Mouse (Mus musculus) bone marrow, adult 2 months (tissue): ENCODE data around the gene Nap1l4. TPM values are rescaled to one million over a fixed set of nuclear protein-coding genes. Genes with fewer than 3 reads are reported as not detected.
"Not testable (repeated sequence)": the region's sequence is repeated elsewhere in the genome, so short reads cannot be mapped to it uniquely, and the experiment has no call there.

ENCODE experiments used
- H3K27ac ChIP-seq: fragments of 200-500 bp; 2 replicates; pipeline ENCODE4 v1.5.1; 2012; ENCODE audit warnings: low read depth, mild to moderate bottlenecking, control low read depth, inconsistent platforms, low read length; ENCODE audit not compliant: control insufficient read depth, poor library complexity, insufficient read depth
- H3K4me1 ChIP-seq: fragments of 200-500 bp; 2 replicates; pipeline ENCODE4 v1.6.1; 2011; ENCODE audit warnings: low read length; ENCODE audit not compliant: control insufficient read depth, insufficient read depth
- H3K4me3 ChIP-seq: fragments of 200-500 bp; replicated peaks from 2 replicates; pipeline ENCODE3; 2011; ENCODE audit warnings: mild to moderate bottlenecking, low read depth, low read length, control low read depth; ENCODE audit not compliant: control insufficient read depth
- CTCF ChIP-seq: fragments of 200-500 bp; IDR thresholded peaks from 2 replicates; pipeline ENCODE4 v1.5.1; 2011; ENCODE audit warnings: low read length, control low read depth; ENCODE audit not compliant: control insufficient read depth, insufficient read depth
- POLR2A ChIP-seq: fragments of 200-500 bp; IDR thresholded peaks from 2 replicates; pipeline ENCODE4 v1.6.1; 2011; ENCODE audit warnings: low read depth, mild to moderate bottlenecking, control low read depth, low read length, borderline replicate concordance; ENCODE audit not compliant: control insufficient read depth
- WGBS: fragments of 180-500 bp; shearing (Covaris S2); methylation state at CpG from one replicate; pipeline ENCODE4 v1.1.7; 2018; 5-methylcytosine and 5-hydroxymethylcytosine counted together
- polyA plus RNA-seq: library from polyadenylated mRNA; stranded (reverse); fragments of >200 nt; gene quantifications from 2 replicates; pipeline ENCODE4 v1.2.4, GENCODE M21; 2011; ENCODE audit warnings: low replicate concordance; ENCODE audit not compliant: missing spikeins, insufficient read depth, insufficient read length

Nap1l4 gene
- polyA plus RNA-seq, 1 experiment, result 143 TPM

DNA sequence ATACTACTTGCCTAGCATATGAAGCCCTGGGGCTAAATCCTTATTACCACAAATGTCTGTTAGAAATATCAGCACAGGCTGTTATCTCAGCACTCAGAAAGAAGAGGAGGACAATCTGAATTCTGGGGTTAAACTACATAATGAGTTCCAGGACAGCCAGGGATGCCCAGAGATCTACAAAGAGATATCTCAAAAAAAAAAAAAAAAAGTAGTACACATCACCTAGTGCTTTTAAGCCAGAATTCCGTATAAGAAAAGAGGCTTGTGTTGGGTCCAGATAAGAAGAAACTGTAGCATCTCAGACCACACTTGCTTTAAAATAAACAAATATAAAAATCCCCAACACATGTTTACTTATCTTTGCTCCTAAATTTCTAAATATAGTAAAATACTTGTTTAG, 10.2 kb downstream of the Nap1l4 start:
- H3K27ac ChIP-seq, result no peak overlapping the region
- no peak for TF ChIP-seq CTCF
- TF ChIP-seq POLR2A, result no peak
- no peak overlapping the region for H3K4me3 ChIP-seq
- WGBS, result 46% methylated on average over 1 of the region's 1 CpGs
- H3K4me1 ChIP-seq, result peaks cover 2% of the 10 kb centered on the region

DNA sequence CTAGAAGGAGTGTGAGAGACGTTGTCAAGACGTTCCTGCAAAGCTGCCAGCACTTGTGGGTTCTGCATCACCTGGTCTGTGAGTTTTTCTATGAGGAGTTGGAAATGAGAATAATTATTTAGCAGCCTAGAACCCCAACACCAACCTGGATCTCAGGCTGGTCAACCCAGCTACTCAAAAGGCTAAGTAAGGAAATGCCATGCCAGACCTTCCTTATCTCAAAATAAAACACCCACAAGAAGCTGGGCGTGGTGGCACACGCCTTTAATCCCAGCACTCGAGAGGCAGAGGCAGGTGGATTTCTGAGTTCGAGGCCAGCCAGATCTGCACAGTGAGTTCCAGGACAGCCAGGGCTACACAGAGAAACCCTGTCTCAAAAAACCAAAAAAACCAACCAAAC, 10.7 kb downstream of the Nap1l4 start:
- H3K27ac ChIP-seq, H3K4me3 ChIP-seq, H3K4me1 ChIP-seq: not testable (repeated sequence)
- 64% methylated on average over 6 of the region's 6 CpGs for WGBS

DNA sequence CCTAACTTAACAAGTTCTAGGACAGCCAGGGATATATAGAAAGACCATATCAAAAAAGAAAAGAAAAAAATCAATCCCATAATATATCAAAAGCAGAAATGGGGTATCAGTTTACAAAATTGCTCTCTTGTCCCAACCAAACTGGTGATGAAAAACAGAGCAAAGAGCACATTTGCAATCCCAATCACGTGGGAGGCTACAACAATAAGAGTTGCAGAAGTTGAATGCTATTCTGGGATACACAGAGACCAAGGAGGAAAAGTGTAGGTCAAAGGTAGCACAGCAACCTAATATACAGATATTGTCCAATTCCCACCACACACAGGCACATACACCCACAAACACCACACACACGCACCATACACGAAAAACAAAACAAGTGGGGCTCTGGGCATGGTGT, 12.7 kb downstream of the Nap1l4 start:
- Histone ChIP-seq H3K4me1 (peaks cover 2% of the 10 kb centered on the region), H3K27ac (no peak overlapping the region), H3K4me3 (no peak overlapping the region)
- 87% methylated on average over 3 of the region's 3 CpGs for WGBS
- TF ChIP-seq POLR2A (no peak), CTCF (no peak)

DNA sequence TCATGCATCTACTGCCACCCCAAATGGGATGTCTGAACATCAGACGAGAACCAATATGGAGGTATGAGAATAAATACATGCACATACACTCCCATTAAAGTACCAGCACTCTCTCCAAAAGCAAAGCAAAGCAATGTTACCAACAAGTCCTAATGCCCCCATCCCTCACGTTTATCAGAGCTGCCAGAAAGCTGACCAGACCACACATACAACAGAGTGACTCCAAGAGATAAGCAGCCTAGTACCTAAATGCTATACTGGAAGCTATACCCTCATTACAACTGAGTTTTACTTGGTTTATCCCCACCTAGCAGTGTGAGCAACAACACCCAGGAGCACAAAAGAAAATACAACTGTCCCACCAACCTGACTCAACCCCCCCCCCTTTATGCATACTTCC, 15.6 kb downstream of the Nap1l4 start:
- Histone ChIP-seq H3K4me3 (no peak overlapping the region), H3K4me1 (peaks cover 2% of the 10 kb centered on the region), H3K27ac (no peak overlapping the region)
- WGBS, result 66% methylated on average over 2 of the region's 2 CpGs
- TF ChIP-seq CTCF, result no peak
- TF ChIP-seq POLR2A, result no peak

DNA sequence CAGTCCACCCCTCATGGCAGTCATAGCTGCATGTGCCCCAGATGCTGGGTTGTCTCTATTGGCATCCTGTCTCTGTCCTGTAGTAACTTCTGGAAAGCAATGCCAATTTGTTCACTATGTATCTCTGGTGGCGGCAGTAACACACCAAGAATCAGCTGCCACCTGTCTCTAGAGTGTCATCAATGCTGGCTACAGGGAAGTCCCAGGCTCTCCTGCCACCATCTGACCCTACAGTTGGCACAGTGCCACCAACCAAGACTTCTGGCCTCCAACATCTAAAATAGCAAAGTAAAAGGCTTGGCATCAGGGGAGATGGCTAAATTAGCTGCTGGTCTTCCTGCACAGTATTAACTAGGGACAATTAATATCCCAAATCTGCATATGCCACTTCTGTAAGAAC, 16.5 kb downstream of the Nap1l4 start:
- WGBS, result 81% methylated on average over 1 of the region's 1 CpGs
- Histone ChIP-seq H3K4me3 (no peak overlapping the region), H3K27ac (no peak overlapping the region), H3K4me1 (no peaks in the 10 kb centered on the region; the same call in 1 of the 2 replicates)
- TF ChIP-seq POLR2A, result no peak
- TF ChIP-seq CTCF, result no peak

DNA sequence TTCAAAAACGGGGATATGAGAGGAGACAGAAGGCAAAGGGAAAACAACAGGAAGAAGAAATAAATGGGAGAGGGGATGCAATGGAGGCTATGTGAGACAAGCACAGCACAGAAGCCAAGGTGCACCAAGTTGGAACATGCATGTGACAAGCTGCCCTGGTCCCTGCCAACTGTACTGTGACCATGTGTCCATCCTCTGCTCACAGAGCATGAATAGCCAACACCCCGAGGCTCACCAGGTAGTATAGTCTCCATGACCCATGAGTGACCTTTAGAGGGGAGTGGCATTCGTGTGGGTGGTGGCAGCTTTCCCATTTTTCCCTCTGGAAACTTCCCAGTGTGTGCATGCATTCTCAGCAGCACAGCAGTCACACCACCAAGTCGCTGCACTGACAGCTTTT, 29.6 kb downstream of the Nap1l4 start:
- H3K4me3 ChIP-seq, result no peak overlapping the region
- TF ChIP-seq POLR2A, result no peak
- TF ChIP-seq CTCF, result no peak
- no peak overlapping the region for H3K27ac ChIP-seq
- H3K4me1 ChIP-seq, result no peaks in the 10 kb centered on the region
- 79% methylated on average over 4 of the region's 4 CpGs for WGBS

DNA sequence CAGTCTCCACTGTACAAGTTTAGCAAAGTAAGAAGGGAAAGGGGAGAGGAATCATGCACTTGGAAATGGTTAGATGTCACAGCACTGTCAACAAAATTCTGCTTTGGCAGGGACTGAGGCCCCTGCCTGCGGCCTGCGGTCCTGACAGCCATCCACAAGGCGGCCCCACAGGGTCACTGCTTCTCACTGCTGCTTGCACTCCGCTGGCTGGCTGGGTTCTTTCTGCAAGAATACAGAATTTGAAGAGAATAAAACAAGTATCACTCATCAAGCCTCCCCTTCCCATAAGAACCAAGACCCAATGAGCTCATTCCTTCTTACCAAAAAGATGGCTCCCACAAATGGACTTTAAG, 34.5 kb downstream of the Nap1l4 start:
- 91% methylated on average over 4 of the region's 4 CpGs for WGBS
- Histone ChIP-seq H3K27ac (no peak overlapping the region), H3K4me3 (no peak overlapping the region), H3K4me1 (no peaks in the 10 kb centered on the region)
- TF ChIP-seq CTCF (no peak), POLR2A (no peak)

DNA sequence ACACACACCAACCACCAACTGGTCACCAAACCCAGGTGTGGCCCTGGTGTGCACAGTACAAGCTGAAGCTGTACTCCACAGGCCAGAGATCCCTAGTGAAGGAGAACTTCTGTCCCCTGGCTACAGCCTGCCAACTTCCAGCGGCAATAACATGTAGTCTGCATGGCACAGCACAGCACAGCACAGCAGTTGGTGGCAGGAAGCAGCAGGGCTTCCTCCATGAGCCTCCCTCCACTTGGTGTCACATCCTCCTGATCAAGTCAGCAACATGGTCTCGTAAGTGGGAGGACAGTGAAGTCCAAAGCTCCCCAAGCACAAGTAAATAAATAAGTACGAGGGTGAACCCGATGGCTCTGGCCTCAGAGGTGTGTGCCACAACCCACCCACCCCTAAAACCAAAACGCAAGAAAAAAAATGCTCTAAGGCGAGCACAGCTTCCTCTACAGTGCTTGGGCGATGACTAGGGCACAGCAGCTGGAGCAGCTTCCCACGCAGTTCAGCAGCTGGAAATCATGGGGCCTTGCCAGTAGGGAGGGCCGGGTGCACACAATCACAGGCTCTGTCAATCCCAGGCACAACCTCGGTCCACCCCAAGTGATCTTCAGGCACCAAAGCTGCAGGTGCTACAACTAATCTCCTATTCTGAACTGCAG, 35.0 kb downstream of the Nap1l4 start:
- Histone ChIP-seq H3K27ac (no peak overlapping the region), H3K4me3 (no peak overlapping the region), H3K4me1 (no peaks in the 10 kb centered on the region)
- TF ChIP-seq POLR2A (no peak), CTCF (no peak)
- WGBS, result 22% methylated on average over 10 of the region's 10 CpGs

DNA sequence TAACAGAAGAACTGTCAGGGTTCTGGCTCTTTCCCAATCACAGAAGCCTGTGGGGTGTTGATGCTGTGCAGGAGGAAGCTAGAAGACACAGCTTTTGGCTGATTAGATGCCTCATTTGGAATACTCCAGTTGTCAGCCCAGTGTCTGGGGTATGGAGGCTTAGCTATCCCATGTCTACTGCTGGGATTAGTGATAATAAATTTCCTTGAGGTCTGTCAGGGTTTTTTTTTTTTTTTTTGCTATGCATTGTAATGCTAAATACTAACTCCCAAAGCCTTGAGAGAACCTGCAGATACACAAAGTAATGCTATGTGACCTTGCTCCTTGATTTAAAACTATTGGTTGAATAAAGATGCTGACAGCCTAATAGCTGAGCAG, 37.6 kb downstream of the Nap1l4 start:
- H3K4me1 ChIP-seq, result no peaks in the 10 kb centered on the region
- H3K27ac ChIP-seq, result no peak overlapping the region
- TF ChIP-seq CTCF (no peak), POLR2A (no peak)
- no peak overlapping the region for H3K4me3 ChIP-seq
